Mouse (Mus musculus) cerebellum, adult 2 months (tissue): ENCODE data around the gene Map4k2.

Source experiments
- CTCF ChIP-seq: fragments of 200-500 bp; IDR thresholded peaks from 2 replicates; pipeline ENCODE4 v1.5.1; 2011; ENCODE audit warnings: low read depth, mild to moderate bottlenecking, control low read depth, low read length, moderate library complexity, borderline replicate concordance; ENCODE audit not compliant: insufficient read depth
- POLR2A ChIP-seq: fragments of 200-500 bp; IDR thresholded peaks from 2 replicates; pipeline ENCODE4 v1.6.1; 2011; ENCODE audit warnings: low read length, control low read depth, borderline replicate concordance; ENCODE audit not compliant: insufficient read depth

GRCm38 (mm10) chr19:6335458-6335827 lies 5.5 kb upstream of the Map4k2 start:
- no peak for TF ChIP-seq CTCF
- no peak for TF ChIP-seq POLR2A
